Mouse (Mus musculus): ENCODE measurements around the gene Bet1l. TPM values are rescaled to one million over a fixed set of nuclear protein-coding genes. Genes with fewer than 3 reads are reported as not detected.

Bet1l gene
- polyA plus RNA-seq, 2 experiments, result 11.6 to 20.6 TPM

- DNase-seq (ENCODE audit: low read depth in 3 of 3, low spot score in 3 of 3) (no peak), ATAC-seq (ENCODE audit: insufficient read depth) (no peak)
- Histone ChIP-seq H3K4me2 (ENCODE audit: low read depth) (no peak overlapping the region), H3K36me3 (replicated peaks; ENCODE audit: control insufficient read depth, insufficient read depth, low read depth) (peaks cover 18% of the 10 kb centered on the region), H3K4me1 (replicated peaks; ENCODE audit: control insufficient read depth in 2 of 2, insufficient read depth in 2 of 2, low read length in 1 of 2) (peaks cover 7 to 9% of the 10 kb centered on the region in 2 experiments), H3K27ac (no peak overlapping the region), H3K27me3 (ENCODE audit: control insufficient read depth, insufficient read depth, low read length) (no peaks in the 10 kb centered on the region), H3K9me3 (ENCODE audit: control insufficient read depth, low read length) (no peaks in the 10 kb centered on the region), H3K9ac (replicated peaks) (no peak overlapping the region), H3K4me3 (ENCODE audit: insufficient read depth in 1 of 2, low read depth in 2 of 2, low read length in 2 of 2) (no peak overlapping the region)
- 82% methylated on average over 5 of the region's 5 CpGs for WGBS (ENCODE audit: insufficient replicate concordance)
- TF ChIP-seq CTCF (IDR thresholded peaks at IDR 0.05; ENCODE audit: low read depth), result no peak
- no peak for TF ChIP-seq EP300 (IDR thresholded peaks at IDR 0.05; ENCODE audit: low read depth)
These were observed 3.4 kb upstream of the Bet1l start for GRCm38 (mm10) chr7:140860728-140861127.

- Histone ChIP-seq H3K27me3 (ENCODE audit: control insufficient read depth, insufficient read depth, low read length) (no peaks in the 10 kb centered on the region), H3K4me3 (ENCODE audit: insufficient read depth in 1 of 2, low read depth in 2 of 2, low read length in 2 of 2) (no peak overlapping the region), H3K4me2 (ENCODE audit: low read depth) (no peak overlapping the region), H3K4me1 (replicated peaks; ENCODE audit: control insufficient read depth in 2 of 2, insufficient read depth in 2 of 2, low read length in 1 of 2) (peaks cover 11 to 15% of the 10 kb centered on the region in 2 experiments), H3K36me3 (replicated peaks; ENCODE audit: control insufficient read depth, insufficient read depth, low read depth) (peaks cover 18% of the 10 kb centered on the region), H3K9me3 (ENCODE audit: control insufficient read depth, low read length) (no peaks in the 10 kb centered on the region), H3K27ac (no peak overlapping the region), H3K9ac (replicated peaks) (no peak overlapping the region)
- WGBS (ENCODE audit: insufficient replicate concordance), result 67% methylated on average over 6 of the region's 6 CpGs
- TF ChIP-seq CTCF (IDR thresholded peaks at IDR 0.05; ENCODE audit: low read depth) (no peak), EP300 (IDR thresholded peaks at IDR 0.05; ENCODE audit: low read depth) (no peak)
- ATAC-seq (ENCODE audit: insufficient read depth), result no peak
- no peak for DNase-seq (ENCODE audit: low read depth in 3 of 3, low spot score in 3 of 3)
These were observed 2.6 kb upstream of the Bet1l start for GRCm38 (mm10) chr7:140859997-140860396.

- H3K9me3 ChIP-seq (ENCODE audit: control insufficient read depth, low read length), result no peaks in the 10 kb centered on the region
- DNase-seq (ENCODE audit: low read depth in 3 of 3, low spot score in 3 of 3) (no peak), ATAC-seq (ENCODE audit: insufficient read depth) (no peak)
- 89% methylated on average over 8 of the region's 8 CpGs for WGBS (ENCODE audit: insufficient replicate concordance)
- H3K4me1 ChIP-seq (replicated peaks; ENCODE audit: control insufficient read depth in 2 of 2, insufficient read depth in 2 of 2, low read length in 1 of 2), result peaks cover 11 to 17% of the 10 kb centered on the region in 2 experiments
- no peaks in the 10 kb centered on the region for H3K27me3 ChIP-seq (ENCODE audit: control insufficient read depth, insufficient read depth, low read length)
- TF ChIP-seq EP300 (IDR thresholded peaks at IDR 0.05; ENCODE audit: low read depth) (no peak), CTCF (IDR thresholded peaks at IDR 0.05; ENCODE audit: low read depth) (no peak)
- H3K4me2 ChIP-seq (ENCODE audit: low read depth), result peak overlapping the region; percentile 86
- H3K27ac ChIP-seq, result no peak overlapping the region
- H3K36me3 ChIP-seq (replicated peaks; ENCODE audit: control insufficient read depth, insufficient read depth, low read depth), result peaks cover 27% of the 10 kb centered on the region
- no peak overlapping the region for H3K9ac ChIP-seq (replicated peaks)
- H3K4me3 ChIP-seq (ENCODE audit: insufficient read depth in 1 of 2, low read depth in 2 of 2, low read length in 2 of 2), result peak overlapping the region in 1 of 2 experiments; percentile 93; a peak in 1 of 4 replicates
These were observed 1.4 kb upstream of the Bet1l start for GRCm38 (mm10) chr7:140858746-140859145.

- Histone ChIP-seq H3K9me3 (ENCODE audit: control insufficient read depth, low read length) (no peaks in the 10 kb centered on the region), H3K27me3 (ENCODE audit: control insufficient read depth, insufficient read depth, low read length) (no peaks in the 10 kb centered on the region), H3K36me3 (replicated peaks; ENCODE audit: control insufficient read depth, insufficient read depth, low read depth) (peaks cover 32% of the 10 kb centered on the region), H3K4me1 (replicated peaks; ENCODE audit: control insufficient read depth in 2 of 2, insufficient read depth in 2 of 2, low read length in 1 of 2) (peaks cover 11 to 17% of the 10 kb centered on the region in 2 experiments), H3K9ac (replicated peaks) (peak within 1 kb of the TSS; percentile 85), H3K27ac (peak within 1 kb of the TSS; percentile 91), H3K4me2 (ENCODE audit: low read depth) (peak within 1 kb of the TSS; percentile 86), H3K4me3 (ENCODE audit: insufficient read depth in 1 of 2, low read depth in 2 of 2, low read length in 2 of 2) (peak within 1 kb of the TSS; percentile 83 to 93)
- under 1% methylated on average over 50 of the region's 50 CpGs for WGBS (ENCODE audit: insufficient replicate concordance)
- peak; percentile 80 for ATAC-seq (ENCODE audit: insufficient read depth)
- TF ChIP-seq CTCF (IDR thresholded peaks at IDR 0.05; ENCODE audit: low read depth), result no peak
- TF ChIP-seq EP300 (IDR thresholded peaks at IDR 0.05; ENCODE audit: low read depth), result no peak
- DNase-seq (ENCODE audit: low read depth in 3 of 3, low spot score in 3 of 3), result peak; percentile 74 to 82 (median 75)
These were observed 410 bp downstream of the Bet1l start, which contains the start of gene Ric8a for GRCm38 (mm10) chr7:140856785-140857549. Gene Ric8a, plus strand, starts transcription at chr7:140856957.
